In the genomic region with DNA sequence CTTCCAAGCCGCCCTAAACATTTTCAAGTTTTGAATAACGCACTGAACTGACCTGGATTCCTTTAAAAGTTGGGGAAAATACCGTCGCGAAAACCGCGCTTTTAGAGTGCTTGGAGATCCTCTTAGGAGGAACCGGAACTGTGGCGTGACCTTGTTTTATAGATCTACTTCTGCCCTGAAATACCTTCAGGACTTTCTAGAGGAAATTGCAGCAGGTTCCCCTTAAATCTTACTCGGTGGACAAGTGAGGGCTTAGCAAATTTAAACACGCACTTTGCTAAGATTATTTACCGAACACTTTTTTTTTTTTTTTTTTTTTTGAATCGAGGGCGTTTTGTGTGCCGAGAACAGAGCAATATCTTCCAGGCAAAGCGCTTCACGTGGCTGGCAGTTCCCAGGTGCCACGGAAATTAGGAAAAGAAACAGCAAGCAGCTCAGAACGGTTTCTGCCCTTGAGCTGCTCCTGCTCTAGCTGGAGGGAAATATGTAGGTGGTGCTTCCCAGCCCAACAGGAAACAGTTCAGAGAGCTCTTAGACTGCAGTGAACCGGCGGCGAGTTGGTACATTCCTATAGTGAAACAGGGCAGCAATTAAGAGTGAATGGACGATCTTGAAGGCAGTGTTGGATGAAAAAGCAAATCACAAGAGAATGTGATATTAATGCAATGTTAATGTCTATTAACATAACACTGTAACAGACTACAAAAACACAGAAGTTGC, we compare ENCODE assay signal across 8 mouse cellular contexts.
DNase-seq lines count a peak whose midpoint lies in the region; ATAC-seq and TF ChIP-seq lines count a peak whose summit lies in the region.

No protein-coding gene starts in this region.

- no peaks in the 10 kb centered on the region for H3K36me3 ChIP-seq in kidney, embryonic 14.5 days (ENCODE audit: control insufficient read depth, insufficient read depth, low read length)
- no peaks in the 10 kb centered on the region for H3K36me3 ChIP-seq in limb, embryonic 14.5 days (ENCODE audit: control insufficient read depth, insufficient read depth, low read length)
- H3K36me3 ChIP-seq in myocyte (ENCODE audit: control insufficient read depth, insufficient read depth): no peaks in the 10 kb centered on the region

- no peaks in the 10 kb centered on the region for H3K9me3 ChIP-seq in kidney, embryonic 14.5 days (ENCODE audit: control insufficient read depth, low read length)
- H3K9me3 ChIP-seq in limb, embryonic 14.5 days (ENCODE audit: control insufficient read depth, low read length): no peaks in the 10 kb centered on the region

- 0 out of 2 replicates have a peak, but pooled peaks have one; percentile 24 for TF ChIP-seq POLR2A in limb, embryonic 14.5 days (IDR thresholded peaks at IDR 0.05; ENCODE audit: borderline replicate concordance, extremely low read depth, insufficient read depth, insufficient read length)
- TF ChIP-seq POLR2A in myocyte (IDR thresholded peaks at IDR 0.05; ENCODE audit: insufficient read length, low read depth): no peak

- no peak overlapping the region for H3ac ChIP-seq in myocyte (ENCODE audit: control insufficient read depth, insufficient read length)

- ATAC-seq in kidney, embryonic 14.5 days (ENCODE audit: low FRiP score, low TSS enrichment): no peak
- no peak for ATAC-seq in limb, embryonic 14.5 days (ENCODE audit: low FRiP score, low read depth)

- peak overlapping the region; percentile 65 for H3K4me2 ChIP-seq in kidney, embryonic 14.5 days (replicated peaks; ENCODE audit: low read depth, low read length)
- peak overlapping the region; percentile 73 for H3K4me2 ChIP-seq in limb, embryonic 14.5 days (replicated peaks; ENCODE audit: low read depth, low read length, severe bottlenecking)
- H3K4me2 ChIP-seq in myocyte (ENCODE audit: low read depth): peak overlapping the region; percentile 90

- DNase-seq in heart, adult 11 months: peak; percentile 43
- no peak for DNase-seq in heart, adult 8-10 months (ENCODE audit: low spot score)
- DNase-seq in cerebellum, adult 9-11 months: peak; percentile 87
- peak; percentile 61 to 77 for DNase-seq in frontal cortex, postnatal 36 days (ENCODE audit: low spot score in 2 of 2)
- peak; percentile 51 for DNase-seq in limb, embryonic 14.5 days (ENCODE audit: low spot score)
- no peak for DNase-seq in gastrocnemius, postnatal 4 days (ENCODE audit: low spot score in 2 of 2)

- peaks cover 33% of the 10 kb centered on the region for H3K27me3 ChIP-seq in kidney, embryonic 14.5 days (ENCODE audit: control insufficient read depth, insufficient read depth, low read length)
- H3K27me3 ChIP-seq in limb, embryonic 14.5 days (ENCODE audit: control insufficient read depth, insufficient read depth, low read length): peaks cover 32% of the 10 kb centered on the region
- no peaks in the 10 kb centered on the region for H3K27me3 ChIP-seq in myocyte (ENCODE audit: control insufficient read depth, insufficient read depth, insufficient read length)

- H3K4me3 ChIP-seq in kidney, embryonic 14.5 days (ENCODE audit: low read length): peak overlapping the region; percentile 37
- peak overlapping the region; percentile 39 for H3K4me3 ChIP-seq in limb, embryonic 14.5 days (replicated peaks; ENCODE audit: low read length)
- H3K4me3 ChIP-seq in myocyte: peak overlapping the region; percentile 30

- H3K4me1 ChIP-seq in kidney, embryonic 14.5 days (ENCODE audit: control insufficient read depth, insufficient read depth, low read length): peaks cover 3% of the 10 kb centered on the region; the same call in 1 of the 2 replicates
- H3K4me1 ChIP-seq in limb, embryonic 14.5 days (ENCODE audit: control insufficient read depth, insufficient read depth, low read length): peaks cover 6% of the 10 kb centered on the region

- H3K9ac ChIP-seq in kidney, embryonic 14.5 days (ENCODE audit: low read depth, low read length): peak overlapping the region; percentile 42; the same call in 1 of the 2 replicates
- H3K9ac ChIP-seq in limb, embryonic 14.5 days (ENCODE audit: low read depth, low read length, severe bottlenecking): peak overlapping the region; percentile 34

- under 1% methylated on average over 23 of the region's 23 CpGs for WGBS in kidney, embryonic 14.5 days
- WGBS in limb, embryonic 14.5 days: under 1% methylated on average over 23 of the region's 23 CpGs

- H3K27ac ChIP-seq in kidney, embryonic 14.5 days (ENCODE audit: low read depth, low read length): 0 out of 2 replicates have a peak overlapping the region, but pooled peaks have one; percentile 9
- H3K27ac ChIP-seq in limb, embryonic 14.5 days (replicated peaks; ENCODE audit: low read depth, low read length): no peak overlapping the region

- no peaks in the 10 kb centered on the region for H3K79me2 ChIP-seq in myocyte (ENCODE audit: control insufficient read depth, insufficient read depth)

TF ChIP-seq in myocyte, 11 proteins besides CTCF, POLR2A, EP300 and RAD21:
- TF ChIP-seq CEBPB (IDR thresholded peaks at IDR 0.05; ENCODE audit: insufficient read depth, poor library complexity, severe bottlenecking): no peak
- TF ChIP-seq REST (IDR thresholded peaks at IDR 0.05; ENCODE audit: insufficient read depth, insufficient read length): no peak
- no peak for TF ChIP-seq TCF3 (IDR thresholded peaks at IDR 0.05; ENCODE audit: insufficient read length, low read depth)
- TF ChIP-seq MYOG (IDR thresholded peaks at IDR 0.05; ENCODE audit: control insufficient read depth in 1 of 3, insufficient read depth in 1 of 3, insufficient read length in 2 of 3, low read depth in 2 of 3): no peak
- no peak for TF ChIP-seq MYOD1 (IDR thresholded peaks at IDR 0.05; ENCODE audit: control insufficient read depth in 1 of 3, insufficient read length in 2 of 3, low read depth in 2 of 3)
- TF ChIP-seq TCF12 (IDR thresholded peaks at IDR 0.05; ENCODE audit: insufficient read depth, poor library complexity, severe bottlenecking): no peak
- no peak for TF ChIP-seq POLR2AphosphoS2 (IDR thresholded peaks at IDR 0.05; ENCODE audit: insufficient read length, low read depth)
- no peak for TF ChIP-seq MAX (IDR thresholded peaks at IDR 0.05; ENCODE audit: low read depth)
- no peak for TF ChIP-seq SRF (IDR thresholded peaks at IDR 0.05; ENCODE audit: control insufficient read depth, insufficient read length, low read depth)
- TF ChIP-seq USF1 (IDR thresholded peaks at IDR 0.05; ENCODE audit: low read depth): no peak
- no peak for TF ChIP-seq E2F4 (IDR thresholded peaks at IDR 0.05; ENCODE audit: insufficient read depth)
TF ChIP-seq in myocyte: peak in this region for 0.

Comparison
In these comparisons a context has a peak if more than half of its experiments do, and no peak if none do; other contexts are left out.
1. DNase-seq: peak in heart, adult 11 months (single experiment), cerebellum, adult 9-11 months (single experiment), frontal cortex, postnatal 36 days (2 of 2) and limb, embryonic 14.5 days (single experiment); none in heart, adult 8-10 months (single experiment) and gastrocnemius, postnatal 4 days (0 of 2).
2. Peak in every context shown above with its lines, with median percentiles within 50 percentile points of each other: H3K4me2 ChIP-seq and H3K4me3 ChIP-seq.